Mouse (Mus musculus) testis, adult 2 months (tissue): ENCODE results near the gene Hadhb.

Experiments
- CTCF ChIP-seq: fragments of 200-500 bp; IDR thresholded peaks from 2 replicates; pipeline ENCODE4 v1.5.1; 2012; ENCODE audit warnings: low read depth, mild to moderate bottlenecking, inconsistent platforms, low read length, moderate library complexity; ENCODE audit not compliant: control insufficient read depth, insufficient read depth, insufficient replicate concordance
- POLR2A ChIP-seq: fragments of 200-500 bp; IDR thresholded peaks from 2 replicates; pipeline ENCODE4 v1.6.1; 2012; ENCODE audit warnings: low read depth, mild to moderate bottlenecking, inconsistent platforms, low read length, moderate library complexity; ENCODE audit not compliant: control insufficient read depth

- no peak for TF ChIP-seq CTCF
- TF ChIP-seq POLR2A: no peak
Measured at GRCm38 (mm10) chr5:30119163-30119562, 35.9 kb upstream of the Hadhb start.
